Mouse (Mus musculus) R1 (cell line): ENCODE measurements at regions not wholly inside any gene's neighbourhood (a gene's known extent, or its start where the extent isn't known, plus 50 kb on each side); places are given as distances from the start of the nearest gene placed in this dataset.

Experiments
- DNase-seq: peaks from one replicate; pipeline ENCODE4 v3.0.0-alpha.2; 2018; ENCODE audit warnings: low read depth, low spot score

GRCm38 (mm10) chr6:117330198-117330597, 161.9 kb downstream of the Cxcl12 start:
- DNase-seq: no peak

- no peak for DNase-seq
Measured at GRCm38 (mm10) chr6:117330726-117331360, 162.5 kb downstream of the Cxcl12 start.

GRCm38 (mm10) chr6:117332641-117333040, 164.3 kb downstream of the Cxcl12 start:
- DNase-seq: no peak

- DNase-seq: no peak
Measured at GRCm38 (mm10) chr6:117342123-117342522, 173.8 kb downstream of the Cxcl12 start.

- DNase-seq: no peak
Measured at GRCm38 (mm10) chr6:117347356-117347755, 179.0 kb downstream of the Cxcl12 start.

- no peak for DNase-seq
Measured at GRCm38 (mm10) chr6:117351846-117352245, 183.5 kb downstream of the Cxcl12 start.

GRCm38 (mm10) chr6:117353091-117353490, 184.8 kb downstream of the Cxcl12 start:
- DNase-seq: no peak

GRCm38 (mm10) chr6:117356101-117356500, 187.8 kb downstream of the Cxcl12 start:
- no peak for DNase-seq

- DNase-seq: no peak
Measured at GRCm38 (mm10) chr6:117359401-117359800, 191.1 kb downstream of the Cxcl12 start.

- DNase-seq: no peak
Measured at GRCm38 (mm10) chr6:117366563-117366962, 198.2 kb downstream of the Cxcl12 start.

- DNase-seq: peak; percentile 38
Measured at GRCm38 (mm10) chr6:117375989-117376388, 207.7 kb downstream of the Cxcl12 start.

- DNase-seq: no peak
Measured at GRCm38 (mm10) chr6:117379904-117380303, 211.6 kb downstream of the Cxcl12 start.

- no peak for DNase-seq
Measured at GRCm38 (mm10) chr6:117390233-117390848, 222.0 kb downstream of the Cxcl12 start.

GRCm38 (mm10) chr6:117393480-117393879, 225.1 kb downstream of the Cxcl12 start:
- no peak for DNase-seq

- DNase-seq: no peak
Measured at GRCm38 (mm10) chr6:117405589-117406311, 237.4 kb downstream of the Cxcl12 start.

- no peak for DNase-seq
Measured at GRCm38 (mm10) chr6:117406312-117406595, 237.9 kb downstream of the Cxcl12 start.

- no peak for DNase-seq
Measured at GRCm38 (mm10) chr6:117406757-117407156, 238.4 kb downstream of the Cxcl12 start.

- DNase-seq: no peak
Measured at GRCm38 (mm10) chr6:117407206-117407858, 239.0 kb downstream of the Cxcl12 start.

- DNase-seq: no peak
Measured at GRCm38 (mm10) chr6:117407953-117408352, 239.6 kb downstream of the Cxcl12 start.

GRCm38 (mm10) chr6:117408971-117409783, 240.8 kb downstream of the Cxcl12 start:
- DNase-seq: no peak

GRCm38 (mm10) chr6:117414926-117415325, 246.6 kb downstream of the Cxcl12 start:
- no peak for DNase-seq

GRCm38 (mm10) chr6:117415901-117416300, 247.6 kb downstream of the Cxcl12 start:
- DNase-seq: no peak
